Mouse (Mus musculus): ENCODE results near the gene Gm12248.
A peak's percentile ranks its signal among the peaks of the same experiment; 100 is the strongest.

GRCm38 (mm10) chr11:58127544-58127943, 34.6 kb upstream of the Gm12248 start:
- TF ChIP-seq CTCF (IDR thresholded peaks at IDR 0.05; ENCODE audit: low read depth) (no peak), EP300 (IDR thresholded peaks at IDR 0.05; ENCODE audit: low read depth) (peak; percentile 78)
